Mouse (Mus musculus) gastrocnemius, postnatal 36 days (tissue): Measurements from ENCODE around the gene Csf3r. TPM values are rescaled to one million over a fixed set of nuclear protein-coding genes. Genes with fewer than 3 reads are reported as not detected.

Experiments used
- DNase-seq, 2 experiments: peaks; one replicate each; pipeline ENCODE4 v3.0.0; 2022
- intact Hi-C: fragments of 180-260 bp; cut with DNase I; formaldehyde crosslinking; loops from one replicate; pipeline ENCODE4 v1.15.1; 2025
- total RNA-seq, 2 experiments: library from RNA; stranded (reverse); gene quantifications; 2 replicates each; pipeline ENCODE4 v1.2.3; 2021

The Csf3r gene
- total RNA-seq, 2 experiments from 2014 or later: 0.30 to 0.41 TPM

DNA sequence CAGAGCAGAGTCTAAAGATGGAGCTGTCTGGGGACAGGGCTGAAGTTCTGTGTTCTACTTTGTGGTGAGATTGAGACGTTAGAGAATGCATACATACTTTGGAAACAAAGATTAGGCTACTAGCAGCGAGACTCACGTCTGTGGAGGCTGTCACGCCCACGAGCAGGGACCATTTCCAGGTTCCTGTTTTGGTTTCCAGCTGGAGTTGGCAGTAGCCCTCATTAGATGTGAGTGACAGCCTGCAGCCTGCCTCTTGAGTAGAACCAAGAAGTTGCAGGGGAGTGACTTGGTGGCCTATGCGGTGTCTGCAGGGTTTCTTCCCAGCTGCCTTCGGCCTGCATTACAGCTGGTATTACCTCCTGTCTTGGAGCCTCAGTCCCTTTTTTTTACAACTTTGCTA is 27.3 kb downstream of the Csf3r start:
- DNase-seq: no peak
- intact Hi-C loops: no loop called here

DNA sequence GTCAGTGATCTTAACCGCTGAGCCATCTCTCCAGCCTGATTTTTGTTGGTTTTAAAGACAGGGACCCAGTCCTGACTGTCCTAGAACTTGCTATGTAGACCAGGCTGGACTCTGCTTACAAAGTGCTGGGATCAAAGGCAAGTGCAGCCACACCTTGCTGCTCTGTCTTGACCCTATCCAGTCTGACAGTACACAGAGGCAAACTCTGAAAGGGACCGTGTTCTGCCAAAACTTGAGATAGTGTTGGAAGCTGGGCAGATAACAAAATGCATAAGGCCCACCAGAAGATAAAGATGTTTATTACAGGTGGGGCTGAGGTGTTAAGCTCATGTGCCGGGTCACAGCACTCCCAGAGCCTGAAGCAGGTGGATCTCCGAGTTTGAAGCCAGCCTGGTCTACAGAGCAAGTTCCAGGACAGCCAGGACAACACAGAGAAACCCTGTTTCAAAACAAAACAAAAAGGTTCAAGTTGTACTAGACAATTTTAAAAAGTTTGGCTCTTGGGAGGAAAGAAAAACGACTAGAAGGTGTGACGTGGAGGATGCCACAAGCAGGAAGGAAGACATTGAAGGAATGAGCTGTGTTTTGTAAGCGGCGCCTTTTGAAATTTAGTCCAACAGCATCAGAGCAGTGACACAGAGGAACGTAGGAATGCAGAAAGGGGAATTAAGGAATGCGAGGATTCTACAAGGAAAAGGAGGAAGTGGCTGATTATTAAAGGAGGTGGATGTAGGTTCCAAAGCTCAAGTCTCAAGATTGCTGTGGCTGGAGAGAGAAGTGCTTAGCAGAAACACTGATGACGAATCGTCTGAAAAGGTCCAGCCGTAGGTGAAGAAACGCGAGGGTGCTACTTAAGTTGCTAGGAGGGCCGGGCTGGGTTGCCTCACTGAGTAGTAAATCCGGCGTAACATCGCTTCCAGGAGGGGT is 33.1 kb downstream of the Csf3r start:
- DNase-seq: no peak
- intact Hi-C loops: no loop called here

DNA sequence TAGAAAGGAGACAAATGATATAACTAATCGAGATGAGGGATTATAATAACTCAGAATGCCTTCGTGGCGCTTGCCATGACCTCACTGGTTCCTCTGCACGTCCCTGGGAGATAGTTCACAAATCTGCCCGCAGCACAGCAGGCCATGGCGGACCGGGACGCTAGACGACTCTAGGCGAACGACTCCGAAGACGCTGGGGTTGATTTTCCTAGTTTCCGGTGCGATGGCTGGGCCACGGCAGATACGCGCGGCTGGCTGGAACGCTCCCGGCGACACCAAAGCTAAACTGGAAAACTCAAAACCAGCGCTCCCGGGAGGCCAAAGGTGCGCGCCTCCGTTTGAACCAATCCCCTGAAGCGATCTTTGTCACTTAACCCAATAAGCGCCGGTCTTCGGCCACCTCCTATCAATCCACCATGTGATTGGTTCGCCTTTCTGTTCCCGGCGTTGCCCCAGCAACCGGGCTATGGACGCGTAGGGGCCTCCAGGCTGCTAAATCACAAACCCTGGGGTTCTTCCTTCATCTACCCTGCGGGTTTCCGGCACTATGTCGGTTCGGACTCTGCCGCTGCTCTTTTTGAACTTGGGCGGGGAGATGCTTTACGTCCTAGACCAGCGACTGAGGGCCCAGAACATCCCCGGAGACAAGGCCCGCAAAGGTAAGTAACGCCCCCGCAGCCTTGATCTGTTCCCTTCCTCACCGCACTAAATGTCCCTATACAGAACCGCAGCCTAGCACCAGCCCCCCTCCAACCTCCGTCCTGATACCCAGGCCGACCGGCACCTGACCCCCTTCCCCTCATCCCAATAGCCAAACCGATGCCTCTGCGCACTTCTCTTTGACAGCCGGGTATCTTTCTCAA is 34.0 kb downstream of the Csf3r start, which contains the start of gene Oscp1:
TSS of gene Oscp1 (plus strand) at position 432 of the 863 bp plus-strand sequence.
- DNase-seq: peak; percentile 77
- intact Hi-C loops: no loop called here

DNA sequence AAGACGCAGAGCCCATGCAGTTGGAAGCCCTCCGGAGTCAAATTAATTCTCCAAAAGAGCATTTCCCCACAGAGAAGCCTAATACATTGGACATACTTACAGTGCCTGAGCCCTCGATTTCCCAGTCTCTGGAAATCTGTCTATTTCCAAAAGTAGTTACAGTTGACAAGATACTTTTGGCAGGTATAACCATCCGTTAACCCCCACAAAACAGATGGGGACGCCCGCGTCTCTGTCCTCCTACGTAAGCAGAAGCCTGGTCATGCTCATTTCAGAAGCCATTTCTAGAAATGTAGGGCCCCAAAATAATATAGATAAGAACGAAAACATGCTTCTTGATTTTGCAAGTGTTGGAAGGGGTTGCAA is 34.6 kb downstream of the Csf3r start:
- no peak for DNase-seq
- intact Hi-C loops: no loop called here

DNA sequence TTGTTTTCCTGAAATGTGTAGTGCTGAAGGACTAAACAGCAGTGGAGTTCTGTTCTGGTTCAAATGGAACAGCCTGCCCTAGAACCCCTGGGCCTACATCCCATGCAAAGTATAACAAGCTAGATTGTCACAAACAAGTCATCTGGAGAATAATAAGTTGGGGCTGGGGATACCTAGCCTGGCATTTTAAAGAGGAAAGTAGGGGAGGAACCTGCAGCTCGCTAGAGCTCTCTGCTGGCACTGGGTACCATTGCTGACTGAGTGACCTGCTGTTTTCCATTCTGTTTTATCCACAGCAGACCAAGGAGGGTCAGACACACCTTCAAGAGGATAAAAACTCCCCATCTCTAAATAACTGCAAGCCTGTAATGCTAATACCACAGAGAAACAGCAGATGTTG is 38.5 kb downstream of the Csf3r start:
- DNase-seq: no peak
- intact Hi-C loops: no loop called here

DNA sequence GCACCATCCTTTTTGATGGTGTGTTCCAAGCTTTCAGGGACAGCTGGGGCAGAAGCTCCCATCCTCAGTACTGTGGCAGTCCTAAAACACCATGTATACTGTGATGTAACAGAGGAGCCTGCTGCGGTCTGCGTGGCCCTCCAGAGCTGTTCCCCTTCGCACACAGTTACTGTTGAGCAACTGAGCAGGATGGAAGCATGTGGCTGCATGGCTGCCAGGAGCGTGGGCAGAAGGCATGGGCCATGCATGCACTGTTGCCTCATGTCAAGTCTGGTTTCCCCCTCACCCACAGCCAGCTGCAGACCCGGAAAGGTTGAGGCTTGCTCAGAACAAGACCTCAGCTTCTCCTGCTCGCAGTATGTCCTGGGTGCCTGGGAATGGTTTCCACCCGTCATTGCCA is 40.9 kb downstream of the Csf3r start:
- DNase-seq: no peak

DNA sequence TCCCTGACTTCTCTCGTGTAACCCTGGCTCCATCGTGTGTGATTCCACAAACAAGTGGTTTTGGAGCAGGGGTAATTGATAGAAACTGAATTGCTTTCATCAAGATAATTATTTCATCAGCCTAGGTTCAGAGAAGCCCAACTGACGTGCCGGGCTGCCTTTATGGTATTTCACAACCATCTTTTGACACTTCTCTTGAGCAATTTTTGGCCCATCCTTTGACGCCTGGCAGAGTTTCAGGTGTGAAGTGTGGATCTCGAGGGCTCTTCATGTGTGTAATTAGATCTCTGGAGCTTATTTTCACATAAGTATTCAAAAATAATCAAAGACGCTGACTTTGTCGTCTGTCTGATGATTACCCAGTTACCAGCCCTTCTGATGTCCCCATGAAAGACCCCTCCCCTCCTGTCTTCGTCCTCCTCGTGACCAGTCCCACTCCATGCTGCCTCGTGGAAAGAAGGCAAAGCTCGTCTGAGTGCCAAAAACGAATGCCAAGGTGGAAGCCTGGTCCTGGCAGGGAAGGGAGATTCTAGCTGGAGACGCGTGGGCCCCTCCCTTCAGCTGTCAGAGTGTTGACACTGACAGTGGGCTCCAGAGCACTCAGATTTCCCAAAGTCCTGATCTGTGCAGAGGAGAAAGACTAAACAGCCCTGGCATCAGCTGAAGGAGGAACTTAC is 43.2 kb downstream of the Csf3r start:
- DNase-seq: no peak
- intact Hi-C loops: no loop called here

More for the DNA sequence above, 40.9 kb downstream of the Csf3r start:
- intact Hi-C loops: no loop called here

DNA sequence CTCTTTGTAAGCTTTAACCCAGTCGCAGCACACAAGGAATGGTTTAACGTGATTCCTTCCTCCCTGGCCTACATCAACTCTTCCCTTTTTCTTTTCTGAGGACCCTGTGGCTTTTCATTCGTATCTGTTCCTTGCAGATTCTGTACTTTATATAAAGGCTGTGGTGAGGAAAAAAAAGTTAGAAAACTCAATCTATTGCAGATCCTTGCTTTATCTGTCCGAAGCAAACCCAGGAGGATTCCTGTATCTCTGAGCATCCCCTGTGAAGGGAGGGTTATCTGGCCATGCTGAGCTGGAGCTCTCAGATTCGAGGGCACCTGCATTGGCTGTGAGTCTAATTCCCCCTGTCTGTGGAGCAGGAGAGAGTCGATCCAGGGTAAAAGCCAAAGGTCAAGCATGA is 44.5 kb downstream of the Csf3r start:
- no peak for DNase-seq
- intact Hi-C loops: no loop called here

DNA sequence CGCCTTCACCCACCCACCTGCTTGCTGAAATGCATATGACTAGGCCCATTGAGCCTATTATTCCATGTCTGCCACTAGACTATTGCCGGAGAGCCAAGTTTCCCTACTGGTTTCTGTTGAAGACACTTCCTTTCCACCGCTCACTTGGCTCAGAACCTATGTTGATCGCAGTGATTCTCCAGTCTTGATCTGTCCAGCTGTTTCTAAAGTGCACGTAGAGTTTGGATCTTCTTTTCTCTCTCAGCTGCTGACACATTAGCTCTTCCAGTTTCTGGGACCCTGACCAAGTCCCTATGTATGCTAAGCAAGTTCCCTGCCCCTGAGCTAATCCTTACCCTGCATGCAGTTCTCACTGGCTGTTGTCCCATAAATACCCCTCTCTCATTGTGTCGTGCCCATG is 53.5 kb downstream of the Csf3r start:
- DNase-seq: no peak
- intact Hi-C loops: no loop called here

DNA sequence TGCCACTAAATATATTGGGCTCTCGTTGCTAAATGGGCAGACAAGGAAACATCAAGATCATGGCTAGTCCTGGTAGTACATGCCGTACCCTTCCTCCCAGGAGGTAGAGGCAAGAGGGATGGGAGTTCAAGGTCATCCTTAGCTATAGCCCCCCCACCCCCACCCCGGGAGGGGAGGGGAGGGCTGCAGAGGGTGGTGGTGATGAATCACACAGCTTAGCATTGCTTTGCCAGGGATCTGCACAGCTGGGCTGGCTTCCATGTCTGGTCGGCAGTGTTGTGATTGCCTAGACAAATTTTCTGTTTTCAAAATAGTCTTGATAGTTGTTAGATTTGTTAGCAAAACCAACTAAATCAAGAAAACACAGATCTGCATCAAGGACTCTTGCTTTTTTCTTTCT is 54.9 kb downstream of the Csf3r start:
- no peak for DNase-seq
- intact Hi-C loops: no loop called here

DNA sequence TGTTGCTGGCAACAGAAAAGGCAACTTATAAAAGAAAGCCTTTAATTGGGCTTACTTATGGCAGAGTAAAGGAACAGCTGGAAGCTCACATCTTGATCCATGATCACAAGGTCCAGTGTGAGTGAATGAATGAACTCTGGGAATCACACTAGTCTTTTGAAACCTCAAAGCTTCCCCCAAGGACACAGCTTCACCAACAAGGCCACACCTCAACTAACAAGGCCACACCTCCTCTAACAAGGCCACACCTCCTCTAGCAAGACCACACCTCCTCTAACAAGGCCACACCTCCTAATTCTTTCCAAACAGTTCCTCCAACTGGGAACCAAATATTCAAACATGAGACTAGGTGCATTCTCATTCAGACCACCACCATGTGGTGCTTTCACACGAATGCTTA is 57.3 kb downstream of the Csf3r start:
- DNase-seq: no peak
- intact Hi-C loops: loop anchor here (10.0 kb wide), 1 partner anchor 183 kb away; the partner anchor contains the start of gene Trappc3

DNA sequence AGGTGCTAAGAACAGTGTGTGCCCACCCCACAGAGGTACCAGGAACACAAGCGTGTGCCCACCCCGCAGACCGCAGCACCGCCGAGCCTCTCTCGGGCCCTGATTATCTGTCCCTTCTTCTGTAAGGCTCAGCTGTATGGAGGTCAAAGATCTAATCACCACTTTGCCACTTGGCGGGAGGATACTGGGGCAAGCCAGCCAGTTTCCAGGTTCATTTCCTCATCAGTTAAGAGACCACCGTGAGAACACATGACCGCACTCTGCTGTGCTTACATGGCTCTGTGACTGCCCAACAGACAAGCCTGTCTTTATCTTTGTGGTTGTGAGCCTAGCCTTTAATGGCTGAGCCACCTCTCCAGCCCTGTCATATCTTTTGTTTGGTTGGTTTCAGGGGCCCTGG is 58.7 kb downstream of the Csf3r start:
- no peak for DNase-seq
- intact Hi-C loops: loop anchor here (10.0 kb wide), 1 partner anchor 182 kb away; the partner anchor contains the start of gene Trappc3

DNA sequence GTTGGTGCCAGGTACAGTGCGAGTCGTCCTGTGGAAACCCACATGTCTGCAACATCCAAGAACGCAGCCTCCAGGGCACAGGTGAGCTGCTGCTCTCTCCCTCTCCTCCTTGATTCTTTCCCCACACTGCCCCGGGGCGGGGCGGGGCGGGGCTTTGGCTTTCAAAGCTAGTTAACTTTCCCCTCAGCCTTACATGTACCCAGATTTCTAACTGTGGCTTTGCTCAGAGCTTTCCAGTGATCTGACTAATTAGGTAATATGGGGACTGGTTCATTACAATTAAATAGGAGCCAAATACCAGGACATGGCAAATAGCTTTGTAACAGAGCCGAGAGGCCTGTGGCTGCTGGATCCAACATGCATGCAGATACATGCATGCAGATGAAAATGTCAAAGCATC is 60.0 kb downstream of the Csf3r start:
- DNase-seq: no peak
- intact Hi-C loops: loop anchor here (10.0 kb wide), 1 partner anchor 180 kb away; the partner anchor contains the start of gene Trappc3

DNA sequence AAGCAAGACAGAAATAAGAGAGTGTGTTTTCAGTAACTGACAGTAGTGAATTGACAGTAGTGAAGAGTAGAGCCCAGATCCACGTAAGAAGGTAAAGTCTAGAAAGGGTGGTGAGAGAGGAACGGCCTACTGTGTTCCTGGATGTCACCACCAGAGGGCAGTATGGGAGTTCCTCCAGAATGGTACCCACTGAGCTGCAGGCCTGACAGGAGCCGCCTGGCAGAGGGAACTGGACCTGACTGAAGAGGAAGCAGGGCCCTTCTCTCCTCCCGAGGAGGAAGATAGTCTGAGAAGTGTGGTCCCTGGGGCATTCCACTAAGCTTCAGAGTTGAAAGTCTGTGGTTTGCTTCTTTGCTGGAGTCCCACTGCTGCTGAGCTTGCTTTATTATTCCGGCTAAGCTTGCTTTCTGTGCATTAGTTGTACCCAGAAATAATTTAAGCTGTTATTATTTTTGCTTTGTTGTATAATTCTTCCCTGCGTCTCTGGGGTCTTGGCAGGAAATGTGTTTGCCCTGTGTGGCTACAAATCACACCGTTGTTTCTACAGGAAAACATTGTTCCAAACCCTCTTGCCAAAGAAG is 61.7 kb downstream of the Csf3r start:
- DNase-seq: peak; percentile 69 to 86
- intact Hi-C loops: loop anchor here (5.0 to 10.0 kb wide), 2 partner anchors 41 to 179 kb away; partner anchors contain the start of gene Trappc3

DNA sequence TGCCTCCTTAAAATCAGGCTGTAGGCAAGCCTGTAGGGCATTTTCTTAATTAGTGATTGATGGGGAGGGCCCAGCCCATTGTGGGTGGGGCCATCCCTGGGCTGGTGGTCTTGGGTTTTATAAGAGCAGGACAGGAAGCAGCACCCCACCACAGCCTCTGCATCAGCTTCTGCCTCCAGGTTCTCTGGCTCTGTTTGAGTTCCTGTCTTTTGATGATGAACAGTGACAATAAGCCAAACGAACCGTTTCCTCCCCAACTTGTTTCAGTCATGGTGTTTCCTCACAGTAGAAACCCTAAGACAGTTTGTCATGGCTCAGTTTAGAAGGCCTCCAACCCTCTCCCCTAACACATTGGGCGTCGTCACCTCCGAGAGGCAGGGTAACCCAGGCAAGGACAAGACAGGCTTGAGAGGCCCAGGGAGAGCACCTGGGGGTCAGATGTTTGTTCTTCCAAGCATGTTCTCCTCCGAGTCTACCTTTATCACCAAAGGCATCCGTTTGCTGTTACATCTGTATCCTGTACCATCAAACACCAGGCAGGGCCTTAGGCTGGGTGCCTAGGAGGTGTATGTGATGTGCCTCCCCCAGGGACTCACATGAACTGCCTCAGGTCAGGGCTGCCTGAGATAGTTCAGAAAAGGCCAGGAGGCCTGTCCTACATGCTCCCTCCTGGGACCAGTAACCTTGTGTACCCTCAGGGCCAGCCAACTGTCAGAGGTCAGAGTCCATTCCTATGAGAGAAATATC is 65.9 kb downstream of the Csf3r start:
- DNase-seq: no peak
- intact Hi-C loops: no loop called here

DNA sequence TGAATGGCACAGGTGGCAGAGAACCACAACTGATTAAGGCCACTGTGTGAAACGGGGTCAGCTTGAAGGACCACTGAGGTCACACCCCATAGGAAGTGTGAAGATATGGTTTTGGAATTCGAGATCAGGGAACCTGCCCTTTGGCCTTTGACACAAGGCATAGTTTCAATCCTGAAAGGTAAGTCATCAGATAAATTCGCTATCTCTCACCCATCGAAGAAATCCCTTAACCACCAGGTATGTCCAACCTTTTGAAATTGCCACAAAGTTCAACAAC is 66.4 kb downstream of the Csf3r start:
- intact Hi-C loops: no loop called here
- no peak for DNase-seq

DNA sequence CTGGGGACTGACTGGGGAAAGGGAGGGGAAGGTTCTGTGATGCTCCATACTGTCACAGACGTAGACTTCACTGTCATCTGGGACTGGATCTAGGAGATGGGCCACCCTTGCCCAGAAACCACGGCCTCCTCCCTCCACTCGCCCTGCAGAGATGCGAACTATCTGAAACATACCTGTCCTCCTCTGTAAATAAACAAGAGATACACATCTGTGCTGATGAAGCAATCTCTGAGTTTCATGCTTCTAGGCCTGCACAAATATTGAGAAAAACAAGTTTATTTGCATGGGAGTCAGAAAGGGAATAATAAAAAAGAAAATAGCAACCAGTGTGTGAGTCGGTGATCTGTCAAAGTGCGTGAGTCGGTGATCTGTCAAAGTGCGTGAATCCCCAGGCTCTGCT is 67.5 kb downstream of the Csf3r start:
- intact Hi-C loops: no loop called here
- DNase-seq: no peak
